Mouse (Mus musculus) heart, embryonic 12.5 days (tissue): ENCODE results near the gene Entpd4b. TPM values are rescaled to one million over a fixed set of nuclear protein-coding genes. Genes with fewer than 3 reads are reported as not detected.
"Not testable (repeated sequence)": the region's sequence is repeated elsewhere in the genome, so short reads cannot be mapped to it uniquely, and the experiment has no call there.

ENCODE experiments used
- ATAC-seq: fragments of 200-750 bp; cut with Nextera tagmentation; 2 replicates; pipeline ENCODE4 v1.8.0; 2017; ENCODE audit warnings: moderate TSS enrichment, moderate library complexity; ENCODE audit not compliant: insufficient number of reproducible peaks, low FRiP score
- H3K27ac ChIP-seq: fragments of 300-500 bp; sonication (generic); 2 replicates; pipeline ENCODE4 v1.5.1; 2016; ENCODE audit warnings: mild to moderate bottlenecking, moderate library complexity; ENCODE audit not compliant: poor library complexity, severe bottlenecking
- H3K27me3 ChIP-seq: fragments of 300-500 bp; sonication (generic); replicated peaks from 2 replicates; pipeline ENCODE4 v1.6.1; 2016; ENCODE audit warnings: mild to moderate bottlenecking, moderate library complexity
- H3K36me3 ChIP-seq: fragments of 300-500 bp; sonication (generic); 2 replicates; pipeline ENCODE4 v1.6.1; 2016; ENCODE audit warnings: mild to moderate bottlenecking, moderate library complexity
- H3K4me1 ChIP-seq: fragments of 300-500 bp; sonication (generic); replicated peaks from 2 replicates; pipeline ENCODE4 v1.6.1; 2016; ENCODE audit warnings: mild to moderate bottlenecking
- H3K4me2 ChIP-seq: fragments of 300-500 bp; sonication (generic); 2 replicates; pipeline ENCODE4 v1.6.1; 2016; ENCODE audit warnings: mild to moderate bottlenecking, moderate library complexity
- H3K4me3 ChIP-seq: fragments of 300-500 bp; sonication (generic); 2 replicates; pipeline ENCODE4 v1.5.1; 2016; ENCODE audit warnings: mild to moderate bottlenecking
- H3K9ac ChIP-seq: fragments of 300-500 bp; sonication (generic); 2 replicates; pipeline ENCODE4 v1.6.1; 2016; ENCODE audit warnings: mild to moderate bottlenecking, moderate library complexity
- H3K9me3 ChIP-seq: fragments of 300-500 bp; sonication (generic); replicated peaks from 2 replicates; pipeline ENCODE4 v1.6.1; 2016; ENCODE audit warnings: mild to moderate bottlenecking, moderate library complexity
- WGBS: fragments of 180-500 bp; shearing (Covaris S2); methylation state at CpG from one replicate; pipeline ENCODE4 v1.1.7; 2016; 5-methylcytosine and 5-hydroxymethylcytosine counted together
- polyA plus RNA-seq: library from polyadenylated mRNA; unstranded; fragments of >200 nt; fragmentation: Nextera tagmentation; extraction: Ambion mirVana; gene quantifications from 2 replicates; pipeline ENCODE4 v1.2.1, GENCODE M21; 2016

The Entpd4b gene
- polyA plus RNA-seq: 23.0 and 23.3 TPM in 2 replicates

DNA sequence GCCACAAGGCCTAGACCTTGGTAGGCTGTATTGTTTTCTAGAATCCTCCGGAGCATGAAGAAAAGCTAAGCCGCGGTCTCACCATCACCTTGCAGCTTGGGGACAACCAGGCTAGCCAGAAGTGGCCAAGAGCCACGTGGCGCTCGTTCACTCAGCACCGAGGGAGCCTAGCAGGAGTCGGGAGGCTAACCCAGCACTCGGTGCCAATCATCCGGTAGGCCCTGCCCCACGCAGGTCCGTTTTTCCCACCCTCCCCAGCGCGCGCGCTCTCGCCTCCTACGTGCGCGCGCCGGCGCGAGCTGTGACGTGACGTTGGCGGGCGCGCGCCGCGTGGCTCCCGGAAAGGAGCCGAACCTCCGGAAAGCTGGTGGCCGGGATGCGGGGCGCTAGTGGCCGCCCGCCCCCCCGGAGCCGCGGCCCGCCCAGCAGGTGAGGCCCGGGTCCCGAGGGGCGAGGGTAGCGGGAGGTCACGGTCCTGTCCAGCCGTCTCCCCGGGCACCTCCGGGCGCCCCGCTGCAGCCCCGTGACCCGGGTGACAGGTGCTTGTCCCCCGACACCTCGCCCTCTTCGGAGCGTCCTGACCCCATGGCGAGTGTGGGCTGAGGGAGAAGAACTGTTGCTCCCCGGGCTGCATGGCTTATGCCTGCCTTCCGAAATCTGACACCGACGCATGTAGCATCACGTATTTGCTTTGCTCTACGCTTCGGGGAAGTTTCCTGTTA lies at the start of gene Entpd4b:
Gene Entpd4b (plus strand): TSS at position 315 of the 722 bp plus-strand sequence.
- ATAC-seq: peak; percentile 86
- H3K9ac ChIP-seq, H3K4me1 ChIP-seq, H3K4me3 ChIP-seq, H3K27me3 ChIP-seq, H3K27ac ChIP-seq, H3K4me2 ChIP-seq, H3K9me3 ChIP-seq, H3K36me3 ChIP-seq: not testable (repeated sequence)
- no CpG with 5 or more reads among the region's 68 CpGs for WGBS

GRCm38 (mm10) chr14:69507000-69507399 lies 48.2 kb upstream of the Entpd4b start:
- H3K36me3 ChIP-seq, H3K27me3 ChIP-seq, H3K4me2 ChIP-seq, H3K4me3 ChIP-seq, H3K27ac ChIP-seq, H3K9ac ChIP-seq, H3K9me3 ChIP-seq, ATAC-seq, H3K4me1 ChIP-seq: not testable (repeated sequence)
- no CpG with 5 or more reads among the region's 1 CpGs for WGBS

DNA sequence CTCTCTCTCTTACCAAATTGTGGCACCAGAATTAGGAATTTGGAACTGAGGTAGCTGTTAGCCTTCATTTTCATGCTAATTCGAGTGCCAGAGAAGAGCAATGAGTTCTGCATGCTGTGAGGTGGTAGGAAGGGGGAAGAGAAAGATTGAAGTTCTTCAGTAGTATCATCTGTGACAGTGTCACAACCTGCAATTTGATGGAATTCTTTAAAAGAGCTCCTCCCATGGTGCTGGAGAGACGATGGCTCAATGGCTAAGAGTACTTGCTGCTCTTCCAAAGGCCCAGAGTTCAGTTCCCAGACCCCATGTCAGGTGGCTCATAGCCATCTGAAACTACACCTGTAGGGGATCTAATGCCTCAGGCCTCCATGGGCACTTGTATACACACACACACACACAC lies 42.8 kb upstream of the Entpd4b start, which contains the start of gene Gm27179:
Gene Gm27179 (minus strand): TSS at position 101 of the 400 bp plus-strand sequence.
- ATAC-seq, H3K9me3 ChIP-seq, H3K36me3 ChIP-seq, H3K27me3 ChIP-seq, H3K4me2 ChIP-seq, H3K9ac ChIP-seq, H3K4me3 ChIP-seq, H3K4me1 ChIP-seq, H3K27ac ChIP-seq: not testable (repeated sequence)
- WGBS: no CpG with 5 or more reads among the region's 2 CpGs

- H3K4me3 ChIP-seq, H3K9me3 ChIP-seq, ATAC-seq, H3K27me3 ChIP-seq, H3K27ac ChIP-seq, H3K9ac ChIP-seq, H3K4me2 ChIP-seq, H3K36me3 ChIP-seq, H3K4me1 ChIP-seq: not testable (repeated sequence)
- WGBS: no CpG with 5 or more reads among the region's 2 CpGs
Observed at GRCm38 (mm10) chr14:69520810-69521209, 34.4 kb upstream of the Entpd4b start.

GRCm38 (mm10) chr14:69523001-69523400 lies 32.2 kb upstream of the Entpd4b start:
- H3K36me3 ChIP-seq, H3K4me2 ChIP-seq: not testable (repeated sequence)
- ATAC-seq: peak; percentile 80

GRCm38 (mm10) chr14:69526202-69526601 lies 29.0 kb upstream of the Entpd4b start:
- H3K9me3 ChIP-seq, H3K36me3 ChIP-seq, H3K27me3 ChIP-seq, H3K27ac ChIP-seq, H3K4me1 ChIP-seq, H3K4me3 ChIP-seq, H3K9ac ChIP-seq, ATAC-seq, H3K4me2 ChIP-seq: not testable (repeated sequence)
- WGBS: no CpG with 5 or more reads among the region's 1 CpGs

More at GRCm38 (mm10) chr14:69523001-69523400, 32.2 kb upstream of the Entpd4b start:
- not testable (repeated sequence) for H3K4me1 ChIP-seq, H3K4me3 ChIP-seq, H3K9me3 ChIP-seq, H3K27ac ChIP-seq, H3K9ac ChIP-seq, H3K27me3 ChIP-seq
- no CpG with 5 or more reads among the region's 1 CpGs for WGBS

DNA sequence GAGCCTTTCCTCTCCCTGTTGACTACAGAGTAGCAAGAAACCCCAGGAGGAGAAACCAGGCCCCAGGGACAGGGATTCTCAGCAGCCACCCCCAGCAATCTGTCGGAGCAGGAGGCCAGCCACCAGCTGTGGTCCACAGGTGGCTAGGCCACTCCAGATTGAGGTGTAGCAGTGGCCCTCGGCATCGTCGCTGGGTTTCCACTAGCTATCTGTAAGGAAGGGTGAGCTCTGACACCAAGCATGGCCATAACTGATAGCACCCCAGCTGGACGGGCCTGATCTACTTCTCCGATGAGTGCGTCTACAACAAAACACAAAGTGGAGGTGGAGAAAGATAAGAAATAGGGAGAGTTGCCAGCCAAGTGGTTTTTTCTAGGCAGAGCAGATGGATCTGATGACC lies 18.7 kb upstream of the Entpd4b start:
- not testable (repeated sequence) for H3K9ac ChIP-seq, H3K4me2 ChIP-seq, H3K36me3 ChIP-seq, H3K9me3 ChIP-seq, H3K27ac ChIP-seq, H3K4me1 ChIP-seq, H3K27me3 ChIP-seq, H3K4me3 ChIP-seq
- peak; percentile 89 for ATAC-seq
- WGBS: no CpG with 5 or more reads among the region's 7 CpGs

GRCm38 (mm10) chr14:69540113-69540512 lies 15.1 kb upstream of the Entpd4b start:
- H3K36me3 ChIP-seq, H3K27ac ChIP-seq, H3K4me1 ChIP-seq, H3K9me3 ChIP-seq, H3K27me3 ChIP-seq, H3K9ac ChIP-seq, H3K4me2 ChIP-seq, H3K4me3 ChIP-seq: not testable (repeated sequence)
- WGBS: no CpG with 5 or more reads among the region's 5 CpGs
- ATAC-seq: peak; percentile 91

DNA sequence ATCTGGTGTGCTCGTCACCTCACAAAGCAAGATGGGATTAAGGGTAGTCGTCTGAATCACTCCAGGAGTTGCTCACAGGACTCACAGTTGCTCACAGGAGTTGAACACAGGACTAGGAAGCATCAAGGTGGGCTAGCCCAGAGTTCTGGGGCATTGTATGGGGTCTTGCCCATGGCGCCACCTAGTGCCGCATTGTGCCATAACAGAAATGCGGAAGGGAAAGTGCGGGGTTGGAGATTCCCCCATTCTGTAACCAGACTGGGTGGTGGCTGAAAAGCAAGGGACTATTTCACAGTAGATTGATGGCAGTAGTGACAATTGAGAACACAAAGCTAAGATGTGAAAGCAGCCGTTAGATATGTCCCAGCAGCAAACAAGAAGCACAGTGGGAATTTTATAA lies 12.5 kb upstream of the Entpd4b start:
- not testable (repeated sequence) for H3K9ac ChIP-seq, H3K36me3 ChIP-seq, H3K27ac ChIP-seq, ATAC-seq, H3K4me1 ChIP-seq, H3K27me3 ChIP-seq, H3K9me3 ChIP-seq, H3K4me3 ChIP-seq, H3K4me2 ChIP-seq
- no CpG with 5 or more reads among the region's 7 CpGs for WGBS

GRCm38 (mm10) chr14:69544033-69544432 lies 11.2 kb upstream of the Entpd4b start:
- WGBS: no CpG with 5 or more reads among the region's 7 CpGs
- not testable (repeated sequence) for H3K4me3 ChIP-seq, ATAC-seq, H3K36me3 ChIP-seq, H3K9me3 ChIP-seq, H3K27me3 ChIP-seq, H3K4me2 ChIP-seq, H3K27ac ChIP-seq, H3K9ac ChIP-seq, H3K4me1 ChIP-seq

- H3K4me2 ChIP-seq, H3K9ac ChIP-seq, H3K27me3 ChIP-seq, H3K9me3 ChIP-seq, H3K36me3 ChIP-seq, H3K4me1 ChIP-seq, H3K4me3 ChIP-seq, ATAC-seq, H3K27ac ChIP-seq: not testable (repeated sequence)
- no CpG with 5 or more reads among the region's 2 CpGs for WGBS
Observed at GRCm38 (mm10) chr14:69545052-69545451, 10.2 kb upstream of the Entpd4b start.

GRCm38 (mm10) chr14:69547310-69547709 lies 7.9 kb upstream of the Entpd4b start:
- H3K4me3 ChIP-seq, H3K36me3 ChIP-seq, H3K4me2 ChIP-seq, H3K27ac ChIP-seq, H3K9ac ChIP-seq, H3K4me1 ChIP-seq, H3K9me3 ChIP-seq, H3K27me3 ChIP-seq: not testable (repeated sequence)
- no CpG with 5 or more reads among the region's 4 CpGs for WGBS
- ATAC-seq: peak; percentile 71; the same call in 1 of the 2 replicates
